Mouse (Mus musculus) cerebellum, adult 11 months (tissue): Measurements from ENCODE around the gene Rsbn1l.

ENCODE experiments used
- DNase-seq: peaks from one replicate; pipeline ENCODE4 v3.0.0; 2022

The Rsbn1l gene

GRCm38 (mm10) chr5:20956298-20956697 lies at the start of gene Rsbn1l:
Gene Rsbn1l (minus strand): TSS chr5:20956398.
- no peak for DNase-seq

GRCm38 (mm10) chr5:21002723-21003122 lies 46.5 kb upstream of the Rsbn1l start:
- DNase-seq = no peak

- DNase-seq = no peak
Observed at GRCm38 (mm10) chr5:21001622-21002315, 45.6 kb upstream of the Rsbn1l start.

GRCm38 (mm10) chr5:20998427-20998826 lies 42.2 kb upstream of the Rsbn1l start:
- DNase-seq = no peak

- no peak for DNase-seq
Observed at GRCm38 (mm10) chr5:20997555-20997954, 41.4 kb upstream of the Rsbn1l start.

GRCm38 (mm10) chr5:20990062-20990809 lies 34.0 kb upstream of the Rsbn1l start:
- no peak for DNase-seq

GRCm38 (mm10) chr5:20986271-20986670 lies 30.1 kb upstream of the Rsbn1l start:
- no peak for DNase-seq

- DNase-seq = no peak
Observed at GRCm38 (mm10) chr5:20983505-20983904, 27.3 kb upstream of the Rsbn1l start.

- no peak for DNase-seq
Observed at GRCm38 (mm10) chr5:20974690-20975089, 18.5 kb upstream of the Rsbn1l start.

GRCm38 (mm10) chr5:20973999-20974398 lies 17.8 kb upstream of the Rsbn1l start:
- no peak for DNase-seq

GRCm38 (mm10) chr5:20973069-20973468 lies 16.9 kb upstream of the Rsbn1l start:
- DNase-seq = no peak

- DNase-seq = peak; percentile 37
Observed at GRCm38 (mm10) chr5:20968963-20969362, 12.8 kb upstream of the Rsbn1l start.

GRCm38 (mm10) chr5:20968493-20968892 lies 12.3 kb upstream of the Rsbn1l start:
- no peak for DNase-seq

GRCm38 (mm10) chr5:20967942-20968341 lies 11.7 kb upstream of the Rsbn1l start:
- DNase-seq = no peak

GRCm38 (mm10) chr5:20964446-20964845 lies 8.2 kb upstream of the Rsbn1l start:
- DNase-seq = no peak

- no peak for DNase-seq
Observed at GRCm38 (mm10) chr5:20963295-20963694, 7.1 kb upstream of the Rsbn1l start.

- DNase-seq = no peak
Observed at GRCm38 (mm10) chr5:20960927-20961326, 4.7 kb upstream of the Rsbn1l start.

- DNase-seq = no peak
Observed at GRCm38 (mm10) chr5:20955114-20955835, 923 bp downstream of the Rsbn1l start.

- no peak for DNase-seq
Observed at GRCm38 (mm10) chr5:20952337-20952925, 3.8 kb downstream of the Rsbn1l start.

- peak; percentile 96 for DNase-seq
Observed at GRCm38 (mm10) chr5:20951666-20952281, 4.4 kb downstream of the Rsbn1l start.

- DNase-seq = no peak
Observed at GRCm38 (mm10) chr5:20950855-20951650, 5.1 kb downstream of the Rsbn1l start.

GRCm38 (mm10) chr5:20950516-20950854 lies 5.7 kb downstream of the Rsbn1l start:
- DNase-seq = no peak
